Mouse (Mus musculus): ENCODE measurements around the gene Ppp2r3c. TPM values are rescaled to one million over a fixed set of nuclear protein-coding genes. Genes with fewer than 3 reads are reported as not detected.
"Not testable (repeated sequence)": the region's sequence is repeated elsewhere in the genome, so short reads cannot be mapped to it uniquely, and the experiment has no call there.

The Ppp2r3c gene
- total and polyA plus RNA-seq, 2 experiments from 2014 or later, result 4.0 to 10.1 TPM

GRCm38 (mm10) chr12:55272243-55272642 lies 30.6 kb downstream of the Ppp2r3c start:
- no peaks in the 10 kb centered on the region for H3K36me3 ChIP-seq (replicated peaks; ENCODE audit: control insufficient read depth, insufficient read depth, low read length)
- 61% methylated on average over 3 of the region's 3 CpGs for WGBS
- no peaks in the 10 kb centered on the region for H3K27me3 ChIP-seq (ENCODE audit: control insufficient read depth, insufficient read depth, low read length)
- H3K9me3 ChIP-seq (replicated peaks; ENCODE audit: control insufficient read depth, low read length), result no peaks in the 10 kb centered on the region
- H3K4me1 ChIP-seq (ENCODE audit: control insufficient read depth, insufficient read depth), result no peaks in the 10 kb centered on the region
- no peak for ATAC-seq (ENCODE audit: insufficient read depth, low read depth)
- DNase-seq (ENCODE audit: low spot score), result no peak
- H3K9ac ChIP-seq (replicated peaks; ENCODE audit: low read depth, low read length), result no peak overlapping the region
- H3K27ac ChIP-seq (ENCODE audit: low read depth), result no peak overlapping the region
- no peak overlapping the region for H3K4me3 ChIP-seq (ENCODE audit: low read depth, low read length)
- H3K4me2 ChIP-seq (ENCODE audit: low read depth, low read length), result no peak overlapping the region
- TF ChIP-seq EP300 (IDR thresholded peaks at IDR 0.05; ENCODE audit: low read depth) (no peak), CTCF (IDR thresholded peaks at IDR 0.05; ENCODE audit: low read depth) (no peak)

- not testable (repeated sequence) for ATAC-seq (ENCODE audit: insufficient read depth, low read depth); H3K27ac ChIP-seq (ENCODE audit: low read depth); DNase-seq (ENCODE audit: low spot score)
These were observed 39.4 kb downstream of the Ppp2r3c start for GRCm38 (mm10) chr12:55263385-55263784.

GRCm38 (mm10) chr12:55261950-55262349 lies 40.8 kb downstream of the Ppp2r3c start:
- ATAC-seq (ENCODE audit: insufficient read depth, low read depth); DNase-seq (ENCODE audit: low spot score); H3K4me3 ChIP-seq (ENCODE audit: low read depth, low read length); H3K9ac ChIP-seq (replicated peaks; ENCODE audit: low read depth, low read length); H3K27me3 ChIP-seq (ENCODE audit: control insufficient read depth, insufficient read depth, low read length); H3K27ac ChIP-seq (ENCODE audit: low read depth); H3K4me1 ChIP-seq (ENCODE audit: control insufficient read depth, insufficient read depth); H3K9me3 ChIP-seq (replicated peaks; ENCODE audit: control insufficient read depth, low read length); H3K4me2 ChIP-seq (ENCODE audit: low read depth, low read length): not testable (repeated sequence)
- peaks cover 13% of the 10 kb centered on the region for H3K36me3 ChIP-seq (replicated peaks; ENCODE audit: control insufficient read depth, insufficient read depth, low read length)
- no CpG with 5 or more reads among the region's 8 CpGs for WGBS

More at GRCm38 (mm10) chr12:55263385-55263784, 39.4 kb downstream of the Ppp2r3c start:
- H3K4me1 ChIP-seq (ENCODE audit: control insufficient read depth, insufficient read depth); H3K9me3 ChIP-seq (replicated peaks; ENCODE audit: control insufficient read depth, low read length); H3K36me3 ChIP-seq (replicated peaks; ENCODE audit: control insufficient read depth, insufficient read depth, low read length); H3K4me3 ChIP-seq (ENCODE audit: low read depth, low read length); H3K4me2 ChIP-seq (ENCODE audit: low read depth, low read length); H3K27me3 ChIP-seq (ENCODE audit: control insufficient read depth, insufficient read depth, low read length); H3K9ac ChIP-seq (replicated peaks; ENCODE audit: low read depth, low read length): not testable (repeated sequence)
- no CpG with 5 or more reads among the region's 5 CpGs for WGBS

GRCm38 (mm10) chr12:55242243-55242642 lies 60.6 kb downstream of the Ppp2r3c start:
- not testable (repeated sequence) for DNase-seq (ENCODE audit: low spot score); ATAC-seq (ENCODE audit: insufficient read depth, low read depth); H3K4me2 ChIP-seq (ENCODE audit: low read depth, low read length); H3K36me3 ChIP-seq (replicated peaks; ENCODE audit: control insufficient read depth, insufficient read depth, low read length); H3K27me3 ChIP-seq (ENCODE audit: control insufficient read depth, insufficient read depth, low read length); H3K4me1 ChIP-seq (ENCODE audit: control insufficient read depth, insufficient read depth); H3K9ac ChIP-seq (replicated peaks; ENCODE audit: low read depth, low read length); H3K27ac ChIP-seq (ENCODE audit: low read depth); H3K4me3 ChIP-seq (ENCODE audit: low read depth, low read length); H3K9me3 ChIP-seq (replicated peaks; ENCODE audit: control insufficient read depth, low read length)
- no CpG with 5 or more reads among the region's 8 CpGs for WGBS

- Histone ChIP-seq H3K4me3 (ENCODE audit: low read depth, low read length) (peak overlapping the region; percentile 38), H3K27ac (ENCODE audit: low read depth) (peak overlapping the region; percentile 78)
- ATAC-seq (ENCODE audit: insufficient read depth, low read depth), result peak; percentile 13
- DNase-seq (ENCODE audit: low spot score); H3K4me1 ChIP-seq (ENCODE audit: control insufficient read depth, insufficient read depth); H3K36me3 ChIP-seq (replicated peaks; ENCODE audit: control insufficient read depth, insufficient read depth, low read length); H3K4me2 ChIP-seq (ENCODE audit: low read depth, low read length); H3K9ac ChIP-seq (replicated peaks; ENCODE audit: low read depth, low read length); H3K27me3 ChIP-seq (ENCODE audit: control insufficient read depth, insufficient read depth, low read length); H3K9me3 ChIP-seq (replicated peaks; ENCODE audit: control insufficient read depth, low read length): not testable (repeated sequence)
- 0% methylated on average over 9 of the region's 25 CpGs for WGBS
These were observed 72.3 kb downstream of the Ppp2r3c start for GRCm38 (mm10) chr12:55230520-55230861.

GRCm38 (mm10) chr12:55229626-55230519 lies 72.9 kb downstream of the Ppp2r3c start, which contains the start of gene Srp54c:
Gene Srp54c (plus strand): TSS chr12:55230168.
- not testable (repeated sequence) for H3K36me3 ChIP-seq (replicated peaks; ENCODE audit: control insufficient read depth, insufficient read depth, low read length); H3K9me3 ChIP-seq (replicated peaks; ENCODE audit: control insufficient read depth, low read length); H3K4me2 ChIP-seq (ENCODE audit: low read depth, low read length); H3K9ac ChIP-seq (replicated peaks; ENCODE audit: low read depth, low read length); H3K4me1 ChIP-seq (ENCODE audit: control insufficient read depth, insufficient read depth); DNase-seq (ENCODE audit: low spot score); H3K27me3 ChIP-seq (ENCODE audit: control insufficient read depth, insufficient read depth, low read length)
- peak; percentile 96 for ATAC-seq (ENCODE audit: insufficient read depth, low read depth)
- no CpG with 5 or more reads among the region's 57 CpGs for WGBS
- peak within 1 kb of the TSS; percentile 38 for H3K4me3 ChIP-seq (ENCODE audit: low read depth, low read length)
- peak within 1 kb of the TSS; percentile 78 for H3K27ac ChIP-seq (ENCODE audit: low read depth)

Other genes with a start within 250 kb of the Ppp2r3c start
- gene 2700097O09Rik, start 222.9 kb downstream of the Ppp2r3c start, total RNA-seq (2014; rRNA removed; ENCODE audit: low replicate concordance), result 5.6 and 19.1 TPM in 2 replicates
- 15.3 and 18.0 TPM in 2 replicates for gene 2700097O09Rik, start 222.9 kb downstream of the Ppp2r3c start, polyA plus RNA-seq (2015; fragmentation: Nextera tagmentation; extraction: Ambion mirVana)
- 50.7 and 51.4 TPM in 2 replicates for gene Srp54a, start 222.7 kb downstream of the Ppp2r3c start, total RNA-seq (2014; rRNA removed; ENCODE audit: low replicate concordance)
- 134 and 142 TPM in 2 replicates for gene Srp54a, start 222.7 kb downstream of the Ppp2r3c start, polyA plus RNA-seq (2015; fragmentation: Nextera tagmentation; extraction: Ambion mirVana)
- gene Fam177a, start 178.5 kb downstream of the Ppp2r3c start, total RNA-seq (2014; rRNA removed; ENCODE audit: low replicate concordance), result 9.2 and 13.1 TPM in 2 replicates
- gene Fam177a, start 178.5 kb downstream of the Ppp2r3c start, polyA plus RNA-seq (2015; fragmentation: Nextera tagmentation; extraction: Ambion mirVana), result 22.2 and 22.5 TPM in 2 replicates
- gene Srp54b, start 147.9 kb downstream of the Ppp2r3c start, total RNA-seq (2014; rRNA removed; ENCODE audit: low replicate concordance), result 19.7 and 28.0 TPM in 2 replicates
- gene Srp54b, start 147.9 kb downstream of the Ppp2r3c start, polyA plus RNA-seq (2015; fragmentation: Nextera tagmentation; extraction: Ambion mirVana), result 50.2 and 50.7 TPM in 2 replicates
- not detected in 2 replicates for gene 1700047I17Rik2, start 103.4 kb downstream of the Ppp2r3c start, total RNA-seq (2014; rRNA removed; ENCODE audit: low replicate concordance)
- gene 1700047I17Rik2, start 103.4 kb downstream of the Ppp2r3c start, polyA plus RNA-seq (2015; fragmentation: Nextera tagmentation; extraction: Ambion mirVana), result not detected in 2 replicates
- 28.6 and 31.3 TPM in 2 replicates for gene Srp54c, start 72.8 kb downstream of the Ppp2r3c start, total RNA-seq (2014; rRNA removed; ENCODE audit: low replicate concordance)
- gene Srp54c, start 72.8 kb downstream of the Ppp2r3c start, polyA plus RNA-seq (2015; fragmentation: Nextera tagmentation; extraction: Ambion mirVana), result 59.3 and 62.4 TPM in 2 replicates
- 5.7 and 6.0 TPM in 2 replicates for gene 1110008L16Rik, start 3.4 kb downstream of the Ppp2r3c start, total RNA-seq (2014; rRNA removed; ENCODE audit: low replicate concordance)
- 6.5 and 7.3 TPM in 2 replicates for gene 1110008L16Rik, start 3.4 kb downstream of the Ppp2r3c start, polyA plus RNA-seq (2015; fragmentation: Nextera tagmentation; extraction: Ambion mirVana)
- gene Psma6, start 81.2 kb upstream of the Ppp2r3c start, total RNA-seq (2014; rRNA removed; ENCODE audit: low replicate concordance), result 75.8 and 110 TPM in 2 replicates
- 383 TPM in 2 replicates for gene Psma6, start 81.2 kb upstream of the Ppp2r3c start, polyA plus RNA-seq (2015; fragmentation: Nextera tagmentation; extraction: Ambion mirVana)
- 65.1 and 108 TPM in 2 replicates for gene Nfkbia, start 189.6 kb upstream of the Ppp2r3c start, total RNA-seq (2014; rRNA removed; ENCODE audit: low replicate concordance)
- gene Nfkbia, start 189.6 kb upstream of the Ppp2r3c start, polyA plus RNA-seq (2015; fragmentation: Nextera tagmentation; extraction: Ambion mirVana), result 67.1 and 72.4 TPM in 2 replicates